Mouse (Mus musculus): ENCODE data around the gene Fam184b.

Fam184b gene

GRCm38 (mm10) chr5:45599056-45599455, 40.4 kb downstream of the Fam184b start:
- DNase-seq (ENCODE audit: extremely low read depth, insufficient read length, low spot score) = no peak

DNA sequence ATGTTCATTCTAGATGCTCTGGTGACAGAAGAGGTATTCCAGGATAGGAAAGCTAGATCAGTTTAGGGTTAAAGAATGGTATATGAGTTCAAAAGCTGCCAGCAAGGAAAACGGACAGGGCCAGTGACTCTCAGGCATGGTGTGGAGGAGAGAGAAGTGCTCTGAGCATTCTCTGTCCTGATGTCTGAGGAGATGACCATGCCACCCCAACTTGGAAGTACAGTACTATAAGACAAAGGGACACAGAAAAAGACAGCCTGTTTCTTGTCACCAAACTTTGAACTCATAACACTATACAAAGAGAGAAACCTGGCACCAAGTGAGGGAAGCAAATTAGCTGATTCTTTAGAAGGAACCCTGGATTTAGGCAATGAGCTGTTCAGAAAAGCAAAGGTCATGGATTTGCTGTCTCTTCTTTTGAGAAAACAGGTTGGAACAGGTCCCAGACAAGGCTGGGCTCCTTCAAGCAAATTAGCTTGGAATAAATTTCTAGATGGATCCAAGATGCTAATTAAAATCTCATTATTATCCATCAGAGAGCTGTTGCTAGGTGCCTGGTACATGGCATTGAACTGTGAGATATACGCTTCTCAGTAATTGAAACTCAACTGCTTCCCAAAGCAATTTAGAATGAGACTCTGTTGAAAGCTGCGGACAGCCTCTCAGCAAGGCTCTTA, 43.9 kb downstream of the Fam184b start:
- no peak for DNase-seq (ENCODE audit: extremely low read depth, insufficient read length, low spot score)

DNA sequence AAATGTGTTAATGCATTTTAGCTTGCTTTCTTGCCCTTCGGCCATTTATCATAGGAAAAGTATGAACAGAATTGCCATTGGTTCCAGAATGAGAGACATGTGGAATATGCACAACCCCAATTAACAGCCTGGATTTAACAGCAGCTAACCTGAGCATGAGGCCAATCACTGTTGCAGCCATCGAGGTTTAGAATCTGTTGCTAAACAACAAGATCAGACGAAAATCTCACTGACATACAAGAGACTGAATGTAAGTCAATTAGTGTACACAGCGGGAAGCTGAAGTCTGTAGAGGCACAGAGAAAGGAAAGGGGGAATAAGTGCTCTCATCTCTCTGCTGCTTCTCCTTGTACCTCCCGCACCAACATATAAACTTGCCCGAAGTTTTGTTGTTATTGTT, 46.1 kb downstream of the Fam184b start:
- no peak for DNase-seq (ENCODE audit: extremely low read depth, insufficient read length, low spot score)

- DNase-seq (ENCODE audit: extremely low read depth, insufficient read length, low spot score) = no peak
Measured at GRCm38 (mm10) chr5:45590094-45590493, 49.3 kb downstream of the Fam184b start.

- DNase-seq (ENCODE audit: extremely low read depth, insufficient read length, low spot score) = no peak
Measured at GRCm38 (mm10) chr5:45584601-45585000, 54.8 kb downstream of the Fam184b start.

- DNase-seq (ENCODE audit: extremely low read depth, insufficient read length, low spot score) = no peak
Measured at GRCm38 (mm10) chr5:45580279-45580678, 59.1 kb downstream of the Fam184b start.

DNA sequence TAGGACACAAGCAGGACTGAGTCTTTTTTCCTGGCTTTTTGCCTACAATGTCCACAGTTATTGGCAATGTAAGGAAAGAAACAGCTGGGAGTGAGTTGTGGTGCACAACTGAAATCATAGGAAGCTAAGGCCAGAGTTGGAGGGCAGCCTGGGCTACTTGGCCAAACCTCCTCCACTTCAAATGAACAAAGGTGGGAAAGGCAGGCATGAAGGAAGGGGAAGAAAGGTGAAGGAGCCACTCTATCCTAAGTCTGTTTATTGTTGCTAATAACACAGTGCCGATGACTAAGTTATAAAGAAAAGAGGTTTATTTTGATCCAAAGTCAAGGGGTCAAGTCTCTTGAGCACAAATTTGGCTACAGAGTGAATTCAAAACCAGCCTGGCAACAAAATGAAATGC, 62.0 kb downstream of the Fam184b start:
- DNase-seq (ENCODE audit: extremely low read depth, insufficient read length, low spot score) = no peak

- no peak for DNase-seq (ENCODE audit: extremely low read depth, insufficient read length, low spot score)
Measured at GRCm38 (mm10) chr5:45576716-45577115, 62.7 kb downstream of the Fam184b start.

DNA sequence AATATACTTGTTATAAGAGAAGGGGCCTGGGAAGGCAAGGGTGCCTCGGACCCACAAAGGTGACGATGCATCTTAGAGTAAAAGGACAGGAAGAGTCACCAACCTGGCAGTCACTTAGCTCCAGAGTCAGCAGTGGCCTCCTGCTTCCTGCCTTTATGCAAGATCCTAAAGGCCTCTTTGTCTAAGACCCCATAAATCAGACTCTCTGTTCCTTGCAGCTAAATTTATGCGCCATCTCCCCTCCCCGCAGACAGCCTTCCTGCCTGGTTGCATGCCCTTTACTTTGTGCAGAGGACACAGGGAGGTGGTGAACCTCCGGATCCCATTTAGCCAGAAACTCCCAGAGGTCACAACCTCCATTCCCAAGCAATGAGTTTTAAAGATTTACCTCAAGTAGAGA, 66.6 kb downstream of the Fam184b start:
- no peak for DNase-seq (ENCODE audit: extremely low read depth, insufficient read length, low spot score)

DNA sequence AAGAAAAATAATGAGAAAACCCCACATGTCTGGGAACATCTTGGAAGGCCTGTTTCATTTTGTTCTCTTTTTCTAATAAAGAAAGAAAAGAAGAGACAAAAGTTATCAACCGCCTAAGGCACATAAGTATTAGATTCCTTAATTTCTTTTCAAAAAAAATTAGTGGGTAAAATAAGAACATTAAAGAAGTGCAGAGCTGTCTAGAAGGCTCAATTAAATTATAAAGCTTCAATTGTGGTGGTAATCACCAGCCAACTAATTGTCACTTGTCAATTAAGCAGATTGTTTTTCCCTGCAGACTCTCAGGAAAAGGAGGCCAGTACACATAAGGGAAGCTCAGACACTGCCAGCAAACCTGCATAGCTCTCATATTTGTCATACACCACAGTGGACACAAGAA, 73.6 kb downstream of the Fam184b start:
- no peak for DNase-seq (ENCODE audit: extremely low read depth, insufficient read length, low spot score)

DNA sequence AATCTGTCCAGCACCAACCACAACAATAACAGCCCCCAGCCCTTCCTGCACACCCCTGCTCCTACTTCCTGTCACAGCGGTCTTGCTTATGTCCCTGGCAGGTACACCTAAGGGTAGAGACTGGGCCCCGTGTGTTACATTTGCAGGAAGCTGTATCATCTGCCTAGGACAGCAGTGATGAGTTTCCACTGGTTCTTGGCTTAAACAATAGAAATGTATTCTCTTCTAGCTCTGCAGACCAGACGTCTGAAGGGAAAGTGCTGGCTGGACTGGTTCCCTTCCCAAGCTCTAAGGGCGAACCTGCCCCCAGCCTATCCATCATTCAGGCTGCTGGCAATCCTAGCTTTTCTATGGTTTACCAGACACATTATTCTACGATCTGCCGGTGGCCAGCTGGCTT, 75.4 kb downstream of the Fam184b start:
- no peak for DNase-seq (ENCODE audit: extremely low read depth, insufficient read length, low spot score)

GRCm38 (mm10) chr5:45549586-45549985, 89.8 kb downstream of the Fam184b start:
- no peak for DNase-seq (ENCODE audit: extremely low read depth, insufficient read length, low spot score)

GRCm38 (mm10) chr5:45543374-45543773, 96.0 kb downstream of the Fam184b start:
- no peak for DNase-seq (ENCODE audit: extremely low read depth, insufficient read length, low spot score)

DNA sequence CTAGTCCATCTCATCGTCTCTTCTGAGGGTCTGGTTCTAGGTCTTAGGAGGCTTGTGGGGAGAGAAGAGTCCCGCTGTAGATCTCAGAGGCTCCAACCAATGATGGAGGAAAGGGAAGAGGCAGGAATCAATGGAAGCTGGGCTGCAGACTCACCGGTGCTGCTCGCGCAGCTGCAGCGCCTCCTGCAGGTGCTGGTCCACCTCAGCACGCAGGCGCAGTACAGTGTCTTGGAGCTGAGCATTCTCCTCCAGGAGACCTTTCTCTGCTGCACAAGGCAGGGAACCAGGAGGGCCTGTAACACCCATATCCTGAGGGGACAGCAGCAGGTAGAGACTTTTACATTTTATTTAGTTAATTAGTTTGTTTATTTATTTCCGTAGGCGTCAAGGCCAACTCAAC, 99.9 kb downstream of the Fam184b start:
- no peak for DNase-seq (ENCODE audit: extremely low read depth, insufficient read length, low spot score)

GRCm38 (mm10) chr5:45535177-45535576, 104.2 kb downstream of the Fam184b start:
- no peak for DNase-seq (ENCODE audit: extremely low read depth, insufficient read length, low spot score)

DNA sequence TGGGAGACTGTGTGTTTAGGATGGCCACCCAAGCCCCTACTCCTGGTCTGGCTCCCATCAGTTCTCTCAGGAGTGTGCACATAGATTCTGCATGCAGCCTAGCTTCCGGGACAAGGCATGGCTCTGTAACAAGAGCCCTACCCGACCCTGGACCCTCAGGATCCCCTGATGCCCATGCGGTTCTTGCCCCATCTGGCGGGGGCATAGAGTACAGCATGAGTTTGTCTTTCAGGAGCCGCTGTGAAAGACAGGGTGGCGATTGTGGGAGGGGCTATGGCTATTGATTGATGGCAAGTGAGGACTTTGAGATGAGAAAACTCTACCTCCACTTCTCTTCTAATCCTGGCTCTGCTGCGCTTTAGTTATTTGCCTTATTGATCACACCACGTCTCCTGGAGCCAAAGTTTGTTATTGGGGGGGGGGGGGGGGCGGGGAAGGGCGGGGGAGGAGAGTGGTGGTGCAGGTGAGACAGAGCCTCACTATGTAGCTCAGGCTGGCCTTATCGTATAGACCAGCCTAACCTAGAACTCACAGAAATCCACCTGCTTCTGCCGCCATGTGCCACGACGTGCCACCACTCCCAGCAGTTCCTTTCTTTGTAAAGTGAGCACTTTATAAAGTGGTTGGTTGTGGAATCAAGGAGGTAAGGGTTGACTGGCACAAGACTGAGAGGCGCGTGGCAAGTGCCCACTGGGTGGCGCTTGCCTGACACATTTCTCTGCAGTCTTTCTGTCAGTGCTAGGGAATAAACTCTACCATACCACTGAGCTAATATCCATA, 104.9 kb downstream of the Fam184b start:
- DNase-seq (ENCODE audit: extremely low read depth, insufficient read length, low spot score) = no peak

- no peak for DNase-seq (ENCODE audit: extremely low read depth, insufficient read length, low spot score)
Measured at GRCm38 (mm10) chr5:45529696-45530095, 109.7 kb downstream of the Fam184b start.

- no peak for DNase-seq (ENCODE audit: extremely low read depth, insufficient read length, low spot score)
Measured at GRCm38 (mm10) chr5:45526338-45526737, 113.1 kb downstream of the Fam184b start.

DNA sequence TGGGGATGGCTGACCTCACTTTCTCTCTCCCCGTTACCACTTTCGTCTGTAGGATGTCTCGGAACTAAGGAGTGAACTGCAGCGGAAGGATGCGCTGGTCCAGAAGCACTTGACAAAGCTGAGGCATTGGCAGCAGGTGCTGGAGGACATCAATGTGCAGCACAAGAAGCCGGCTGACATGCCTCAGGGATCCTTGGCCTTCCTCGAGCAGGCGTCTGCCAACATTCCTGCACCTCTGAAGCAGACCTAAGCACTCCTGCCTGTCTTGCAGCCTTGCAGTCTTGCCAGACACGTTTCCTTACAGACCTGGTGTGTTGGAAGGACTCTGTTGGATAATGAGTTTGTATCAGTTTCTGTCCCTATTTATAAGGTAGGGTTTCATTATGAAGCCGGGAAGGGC, 114.3 kb downstream of the Fam184b start:
- no peak for DNase-seq (ENCODE audit: extremely low read depth, insufficient read length, low spot score)

DNA sequence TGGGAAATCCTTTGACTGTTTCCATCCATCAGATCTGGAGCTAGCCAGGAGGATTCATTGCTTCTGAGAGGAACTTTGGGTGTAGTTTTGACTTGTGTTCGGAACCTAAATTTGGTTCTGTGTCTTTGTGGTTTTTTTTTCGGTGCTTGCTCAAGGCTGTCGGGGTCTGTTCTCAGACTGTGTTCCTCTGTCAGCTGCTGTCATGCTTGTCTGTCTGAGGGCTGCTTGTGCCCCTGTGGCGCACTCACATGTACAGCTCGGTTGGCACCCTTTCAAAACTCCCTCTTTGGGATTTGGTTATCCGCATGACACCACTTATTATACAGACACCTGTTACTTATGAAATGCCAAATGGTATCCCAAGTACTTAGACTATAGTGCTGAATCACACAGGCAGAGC, 117.8 kb downstream of the Fam184b start:
- no peak for DNase-seq (ENCODE audit: extremely low read depth, insufficient read length, low spot score)

DNA sequence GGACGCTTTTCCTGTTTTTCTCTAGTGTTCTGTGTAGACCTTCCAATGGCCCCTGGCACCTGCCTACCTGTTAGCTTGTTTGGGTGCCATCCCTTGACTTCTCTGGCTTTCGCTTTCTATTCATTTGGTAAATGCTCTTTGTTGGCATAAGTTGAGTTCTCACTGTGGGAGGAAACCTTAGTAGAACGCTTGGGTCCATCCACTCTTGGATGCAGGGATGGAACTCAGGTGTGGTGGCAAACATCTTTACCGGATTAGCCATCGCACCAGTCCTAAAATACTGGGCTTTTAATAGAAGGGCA, 118.7 kb downstream of the Fam184b start:
- no peak for DNase-seq (ENCODE audit: extremely low read depth, insufficient read length, low spot score)

DNA sequence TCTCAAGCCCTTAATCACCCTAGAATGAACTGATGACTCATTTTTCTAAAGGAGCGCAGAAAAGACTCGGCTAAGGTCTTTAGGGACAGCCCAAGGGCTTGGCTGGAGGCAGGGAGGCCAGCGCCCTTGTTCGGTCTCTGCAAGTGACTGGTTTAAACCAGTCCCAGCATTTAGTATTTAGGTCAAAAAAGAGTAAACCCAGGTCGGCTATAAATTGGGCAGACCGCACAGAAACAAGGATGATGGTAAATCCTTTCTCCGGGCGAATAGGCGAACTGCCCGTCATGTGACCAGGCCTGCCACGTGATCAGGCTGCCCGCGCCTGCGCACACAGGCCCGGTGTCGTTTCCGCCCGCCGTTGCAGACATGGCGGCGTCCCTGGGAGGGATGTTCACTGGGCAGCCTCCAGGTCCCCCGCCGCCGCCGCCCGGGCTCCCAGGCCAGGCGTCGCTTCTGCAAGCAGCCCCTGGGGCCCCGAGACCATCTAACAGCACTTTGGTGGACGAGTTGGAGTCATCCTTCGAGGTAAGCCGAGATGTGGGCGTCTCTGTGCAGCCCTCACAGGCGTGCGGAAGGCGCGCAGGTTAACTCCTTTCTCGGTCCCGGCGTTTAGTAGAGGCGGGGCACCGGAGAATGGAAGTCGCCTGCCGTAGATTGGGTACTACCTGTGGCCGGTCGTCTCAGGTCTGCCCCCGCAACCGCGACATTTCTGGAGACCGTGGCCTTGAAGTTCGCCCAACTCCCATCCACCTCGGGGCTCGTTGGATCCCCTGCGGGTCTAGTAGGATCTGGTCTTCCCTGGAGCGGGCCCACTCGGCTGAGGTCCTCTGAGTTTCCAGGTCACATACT, 119.2 kb downstream of the Fam184b start, which contains the start of gene Med28:
Gene Med28, plus strand, starts transcription at position 270 of the 849 bp plus-strand sequence.
- DNase-seq (ENCODE audit: extremely low read depth, insufficient read length, low spot score) = peak; percentile 84
